Mouse (Mus musculus): Measurements from ENCODE around the gene Plpp3.

DNA sequence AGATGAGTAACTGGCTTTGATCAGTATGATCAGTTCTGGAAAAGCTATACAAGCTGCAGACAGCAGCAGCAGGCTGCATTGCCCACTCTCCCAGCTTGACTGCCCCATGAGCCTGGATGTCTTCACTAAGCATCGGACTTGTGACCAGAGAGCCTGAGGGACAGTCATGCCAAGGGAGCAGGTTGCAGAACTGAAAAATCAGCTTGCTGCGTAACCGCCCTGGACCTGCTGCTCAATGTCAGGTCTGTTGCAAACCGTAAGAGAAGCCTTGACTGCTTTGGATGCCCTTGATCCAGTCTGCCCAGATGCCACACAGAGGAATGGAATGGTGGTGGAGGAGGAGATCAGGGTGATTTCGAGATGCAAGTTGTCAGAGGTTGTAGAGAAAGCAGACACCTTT is 41.5 kb downstream of the Plpp3 start:
- TF ChIP-seq CTCF (IDR thresholded peaks at IDR 0.05; ENCODE audit: control insufficient read depth, insufficient read depth, insufficient read length) (no peak), MYOG (IDR thresholded peaks at IDR 0.05; ENCODE audit: control insufficient read depth, extremely low read depth, insufficient read length) (no peak), MYOD1 (IDR thresholded peaks at IDR 0.05; ENCODE audit: control insufficient read depth, insufficient read length, low read depth) (no peak)

Measured in C2C12 (cell line).